Comparison of ENCODE assay signal across 8 mouse cellular contexts in genomic region chr10:79989870-79990269, GRCm38 (mm10). TPM values are rescaled to one million over a fixed set of nuclear protein-coding genes. Genes with fewer than 3 reads are reported as not detected.
DNase-seq lines count a peak whose midpoint lies in the region; ATAC-seq and TF ChIP-seq lines count a peak whose summit lies in the region.

No protein-coding gene starts in this region.

- peak overlapping the region; percentile 97 for H3K27ac ChIP-seq in spleen, adult 2 months (ENCODE audit: insufficient read depth, low read length)
- no peak overlapping the region for H3K27ac ChIP-seq in hindbrain, embryonic 15.5 days (replicated peaks)
- H3K27ac ChIP-seq in lung, embryonic 14.5 days (ENCODE audit: low read depth) = peak overlapping the region; percentile 99; the same call in 1 of the 2 replicates
- peak overlapping the region; percentile 98 for H3K27ac ChIP-seq in stomach, postnatal 0 days (replicated peaks)

- no peak overlapping the region for H3K9ac ChIP-seq in hindbrain, embryonic 15.5 days
- peak overlapping the region; percentile 81 for H3K9ac ChIP-seq in lung, embryonic 14.5 days
- H3K9ac ChIP-seq in stomach, postnatal 0 days (ENCODE audit: low read length) = peak overlapping the region; percentile 90

- peaks cover 33% of the 10 kb centered on the region for H3K4me1 ChIP-seq in spleen, adult 2 months (ENCODE audit: control insufficient read depth, insufficient read depth, insufficient read length)
- peaks cover 30% of the 10 kb centered on the region for H3K4me1 ChIP-seq in hindbrain, embryonic 15.5 days (replicated peaks)
- H3K4me1 ChIP-seq in lung, embryonic 14.5 days (ENCODE audit: insufficient read depth) = peaks cover 25% of the 10 kb centered on the region
- H3K4me1 ChIP-seq in stomach, postnatal 0 days (replicated peaks; ENCODE audit: control insufficient read depth, insufficient read depth) = peaks cover 2% of the 10 kb centered on the region

- H3K4me3 ChIP-seq in spleen, adult 2 months (ENCODE audit: extremely low read depth, insufficient read depth, insufficient read length) = peak overlapping the region; percentile 80; the same call in 1 of the 2 replicates
- H3K4me3 ChIP-seq in hindbrain, embryonic 15.5 days = no peak overlapping the region
- H3K4me3 ChIP-seq in lung, embryonic 14.5 days (ENCODE audit: low read depth, low read length) = peak overlapping the region; percentile 85
- H3K4me3 ChIP-seq in stomach, postnatal 0 days (ENCODE audit: low read depth, low read length) = peak overlapping the region; percentile 75

- TF ChIP-seq EP300 in stomach, postnatal 0 days (optimal IDR thresholded peaks at IDR 0.05) = no peak

- DNase-seq in spleen, adult 2 months (ENCODE audit: low read depth in 1 of 2, low spot score in 2 of 2) = no peak
- no peak for DNase-seq in spleen, adult 12 weeks (ENCODE audit: low spot score)
- DNase-seq in lung, embryonic 14.5 days = peak; percentile 83
- no peak for DNase-seq in stomach, postnatal 0 days (ENCODE audit: low spot score)
- DNase-seq in thymus, postnatal 36 days = no peak

- no peak for TF ChIP-seq POLR2A in spleen, adult 2 months (IDR thresholded peaks at IDR 0.05; ENCODE audit: low read depth, low read length)

- ATAC-seq in hindbrain, embryonic 15.5 days (ENCODE audit: low FRiP score, low read depth) = no peak
- ATAC-seq in lung, embryonic 14.5 days (ENCODE audit: insufficient read depth) = peak; percentile 35; the same call in 1 of the 2 replicates
- no peak for ATAC-seq in stomach, postnatal 0 days (ENCODE audit: low FRiP score, low TSS enrichment)
- no peak for ATAC-seq in granulocyte monocyte progenitor cell, adult 5-6 weeks (replicated peaks; ENCODE audit: poor library complexity, severe bottlenecking)
- no peak for ATAC-seq in megakaryocyte-erythroid progenitor cell, adult 5-6 weeks (replicated peaks; ENCODE audit: low FRiP score, low TSS enrichment, poor library complexity, severe bottlenecking)

- 78% methylated on average over 15 of the region's 15 CpGs for WGBS in spleen, adult 2 months
- 11% methylated on average over 15 of the region's 15 CpGs for WGBS in hindbrain, embryonic 15.5 days
- WGBS in lung, embryonic 14.5 days = 8% methylated on average over 15 of the region's 15 CpGs
- 21% methylated on average over 15 of the region's 15 CpGs for WGBS in stomach, postnatal 0 days

- H3K27me3 ChIP-seq in spleen, adult 2 months (ENCODE audit: control insufficient read depth, insufficient read depth, low read length) = no peaks in the 10 kb centered on the region
- H3K27me3 ChIP-seq in hindbrain, embryonic 15.5 days = peaks cover 39% of the 10 kb centered on the region
- H3K27me3 ChIP-seq in lung, embryonic 14.5 days (ENCODE audit: insufficient read depth, low read length) = no peaks in the 10 kb centered on the region
- H3K27me3 ChIP-seq in stomach, postnatal 0 days (ENCODE audit: control insufficient read depth, insufficient read depth, low read length) = no peaks in the 10 kb centered on the region

- no peak for TF ChIP-seq CTCF in spleen, adult 2 months (IDR thresholded peaks at IDR 0.05; ENCODE audit: extremely low read depth, insufficient read depth, insufficient read length, insufficient replicate concordance)
- TF ChIP-seq CTCF in lung, embryonic 14.5 days (IDR thresholded peaks at IDR 0.05; ENCODE audit: low read depth) = no peak
- TF ChIP-seq CTCF in stomach, postnatal 0 days (IDR thresholded peaks at IDR 0.05; ENCODE audit: low read depth) = no peak

- H3K4me2 ChIP-seq in hindbrain, embryonic 15.5 days = peak overlapping the region; percentile 75
- peak overlapping the region; percentile 76 for H3K4me2 ChIP-seq in lung, embryonic 14.5 days
- H3K4me2 ChIP-seq in stomach, postnatal 0 days (replicated peaks; ENCODE audit: low read depth) = peak overlapping the region; percentile 90

- H3K9me3 ChIP-seq in hindbrain, embryonic 15.5 days = no peaks in the 10 kb centered on the region
- H3K9me3 ChIP-seq in lung, embryonic 14.5 days (ENCODE audit: low read depth, low read length) = peaks cover 5% of the 10 kb centered on the region; the same call in 1 of the 2 replicates
- H3K9me3 ChIP-seq in stomach, postnatal 0 days (ENCODE audit: control insufficient read depth, low read length) = no peaks in the 10 kb centered on the region

- H3K36me3 ChIP-seq in spleen, adult 2 months (ENCODE audit: control insufficient read depth, insufficient read depth, low read length) = peaks cover 34% of the 10 kb centered on the region
- H3K36me3 ChIP-seq in hindbrain, embryonic 15.5 days = no peaks in the 10 kb centered on the region
- H3K36me3 ChIP-seq in lung, embryonic 14.5 days (ENCODE audit: insufficient read depth) = peaks cover 43% of the 10 kb centered on the region
- peaks cover 15% of the 10 kb centered on the region for H3K36me3 ChIP-seq in stomach, postnatal 0 days (ENCODE audit: control insufficient read depth, insufficient read depth, low read length)

RNA-seq across cellular contexts. Expression of gene Cnn2, which starts 1.5 kb away (rescaled TPM):
- 297 and 409 TPM in 2 replicates for polyA plus RNA-seq in spleen, adult 2 months (2012; rRNA removed)
- polyA plus RNA-seq in hindbrain, embryonic 15.5 days (2015; fragmentation: Nextera tagmentation; extraction: Ambion mirVana) = 29.4 and 33.6 TPM in 2 replicates
- 354 and 364 TPM in 2 replicates for polyA plus RNA-seq in lung, embryonic 14.5 days (2014; fragmentation: Nextera tagmentation; extraction: Ambion mirVana)
- polyA plus RNA-seq in stomach, postnatal 0 days (2015; fragmentation: Nextera tagmentation; extraction: Ambion mirVana) = 236 and 245 TPM in 2 replicates
- 50.6 and 57.5 TPM in 2 replicates for total RNA-seq in granulocyte monocyte progenitor cell, adult 5-6 weeks (2014; fragmentation: Nextera tagmentation)
- total RNA-seq in granulocyte monocyte progenitor cell, adult 5-6 weeks (2017) = 72.7 and 89.8 TPM in 2 replicates
- total RNA-seq in megakaryocyte-erythroid progenitor cell, adult 5-6 weeks (2014; fragmentation: Nextera tagmentation) = 18.0 and 24.6 TPM in 2 replicates
- 13.8 and 25.6 TPM in 2 replicates for total RNA-seq in megakaryocyte-erythroid progenitor cell, adult 5-6 weeks (2017)

RNA-seq across cellular contexts. Expression of gene Tmem259, which starts 5.7 kb away (rescaled TPM):
- 266 and 371 TPM in 2 replicates for polyA plus RNA-seq in spleen, adult 2 months (2012; rRNA removed)
- 24.5 and 27.3 TPM in 2 replicates for polyA plus RNA-seq in hindbrain, embryonic 15.5 days (2015; fragmentation: Nextera tagmentation; extraction: Ambion mirVana)
- 19.3 and 23.4 TPM in 2 replicates for polyA plus RNA-seq in lung, embryonic 14.5 days (2014; fragmentation: Nextera tagmentation; extraction: Ambion mirVana)
- polyA plus RNA-seq in stomach, postnatal 0 days (2015; fragmentation: Nextera tagmentation; extraction: Ambion mirVana) = 18.5 and 19.1 TPM in 2 replicates
- total RNA-seq in granulocyte monocyte progenitor cell, adult 5-6 weeks (2014; fragmentation: Nextera tagmentation) = 38.2 and 63.0 TPM in 2 replicates
- 43.2 and 54.7 TPM in 2 replicates for total RNA-seq in granulocyte monocyte progenitor cell, adult 5-6 weeks (2017)
- total RNA-seq in megakaryocyte-erythroid progenitor cell, adult 5-6 weeks (2014; fragmentation: Nextera tagmentation) = 75.5 and 83.0 TPM in 2 replicates
- total RNA-seq in megakaryocyte-erythroid progenitor cell, adult 5-6 weeks (2017) = 47.3 and 63.9 TPM in 2 replicates

RNA-seq across cellular contexts. Expression of gene Abca7, which starts 6.4 kb away (rescaled TPM):
- polyA plus RNA-seq in spleen, adult 2 months (2012; rRNA removed) = 50.4 and 64.5 TPM in 2 replicates
- polyA plus RNA-seq in hindbrain, embryonic 15.5 days (2015; fragmentation: Nextera tagmentation; extraction: Ambion mirVana) = 4.8 and 5.4 TPM in 2 replicates
- 3.0 and 3.5 TPM in 2 replicates for polyA plus RNA-seq in lung, embryonic 14.5 days (2014; fragmentation: Nextera tagmentation; extraction: Ambion mirVana)
- 2.6 and 3.2 TPM in 2 replicates for polyA plus RNA-seq in stomach, postnatal 0 days (2015; fragmentation: Nextera tagmentation; extraction: Ambion mirVana)
- 23.0 and 28.8 TPM in 2 replicates for total RNA-seq in granulocyte monocyte progenitor cell, adult 5-6 weeks (2014; fragmentation: Nextera tagmentation)
- total RNA-seq in granulocyte monocyte progenitor cell, adult 5-6 weeks (2017) = 14.7 and 16.0 TPM in 2 replicates
- total RNA-seq in megakaryocyte-erythroid progenitor cell, adult 5-6 weeks (2014; fragmentation: Nextera tagmentation) = 27.0 and 32.9 TPM in 2 replicates
- 11.0 and 12.1 TPM in 2 replicates for total RNA-seq in megakaryocyte-erythroid progenitor cell, adult 5-6 weeks (2017)

RNA-seq across cellular contexts. Expression of gene Grin3b, which starts 19.4 kb away (rescaled TPM):
- polyA plus RNA-seq in spleen, adult 2 months (2012; rRNA removed) = 0.12 and 0.16 TPM in 2 replicates
- polyA plus RNA-seq in hindbrain, embryonic 15.5 days (2015; fragmentation: Nextera tagmentation; extraction: Ambion mirVana) = 0.29 and 0.34 TPM in 2 replicates
- polyA plus RNA-seq in lung, embryonic 14.5 days (2014; fragmentation: Nextera tagmentation; extraction: Ambion mirVana) = 0.30 and 0.41 TPM in 2 replicates
- 0.17 and 0.18 TPM in 2 replicates for polyA plus RNA-seq in stomach, postnatal 0 days (2015; fragmentation: Nextera tagmentation; extraction: Ambion mirVana)
- total RNA-seq in granulocyte monocyte progenitor cell, adult 5-6 weeks (2014; fragmentation: Nextera tagmentation) = not detected in 2 replicates
- not detected in 2 replicates for total RNA-seq in granulocyte monocyte progenitor cell, adult 5-6 weeks (2017)
- total RNA-seq in megakaryocyte-erythroid progenitor cell, adult 5-6 weeks (2014; fragmentation: Nextera tagmentation) = not detected in 2 replicates
- total RNA-seq in megakaryocyte-erythroid progenitor cell, adult 5-6 weeks (2017) = not detected in 2 replicates

RNA-seq across cellular contexts. Expression of gene Arhgap45, which starts 26.6 kb away (rescaled TPM):
- 492 and 574 TPM in 2 replicates for polyA plus RNA-seq in spleen, adult 2 months (2012; rRNA removed)
- polyA plus RNA-seq in hindbrain, embryonic 15.5 days (2015; fragmentation: Nextera tagmentation; extraction: Ambion mirVana) = 2.3 and 2.5 TPM in 2 replicates
- polyA plus RNA-seq in lung, embryonic 14.5 days (2014; fragmentation: Nextera tagmentation; extraction: Ambion mirVana) = 11.2 and 13.2 TPM in 2 replicates
- 2.0 TPM in 2 replicates for polyA plus RNA-seq in stomach, postnatal 0 days (2015; fragmentation: Nextera tagmentation; extraction: Ambion mirVana)
- total RNA-seq in granulocyte monocyte progenitor cell, adult 5-6 weeks (2014; fragmentation: Nextera tagmentation) = 109 and 133 TPM in 2 replicates
- 110 and 120 TPM in 2 replicates for total RNA-seq in granulocyte monocyte progenitor cell, adult 5-6 weeks (2017)
- total RNA-seq in megakaryocyte-erythroid progenitor cell, adult 5-6 weeks (2014; fragmentation: Nextera tagmentation) = 76.2 and 103 TPM in 2 replicates
- total RNA-seq in megakaryocyte-erythroid progenitor cell, adult 5-6 weeks (2017) = 52.8 and 64.4 TPM in 2 replicates
